Mouse (Mus musculus) thymus, postnatal 10 days (tissue): ENCODE results near the gene Elovl2.
A peak's percentile ranks its signal among the peaks of the same experiment; 100 is the strongest.

Experiments used
- DNase-seq, 2 experiments: peaks; one replicate each; pipeline ENCODE4 v3.0.0; 2021; ENCODE audit warnings: low spot score in 2 of 2

Gene Elovl2

DNA sequence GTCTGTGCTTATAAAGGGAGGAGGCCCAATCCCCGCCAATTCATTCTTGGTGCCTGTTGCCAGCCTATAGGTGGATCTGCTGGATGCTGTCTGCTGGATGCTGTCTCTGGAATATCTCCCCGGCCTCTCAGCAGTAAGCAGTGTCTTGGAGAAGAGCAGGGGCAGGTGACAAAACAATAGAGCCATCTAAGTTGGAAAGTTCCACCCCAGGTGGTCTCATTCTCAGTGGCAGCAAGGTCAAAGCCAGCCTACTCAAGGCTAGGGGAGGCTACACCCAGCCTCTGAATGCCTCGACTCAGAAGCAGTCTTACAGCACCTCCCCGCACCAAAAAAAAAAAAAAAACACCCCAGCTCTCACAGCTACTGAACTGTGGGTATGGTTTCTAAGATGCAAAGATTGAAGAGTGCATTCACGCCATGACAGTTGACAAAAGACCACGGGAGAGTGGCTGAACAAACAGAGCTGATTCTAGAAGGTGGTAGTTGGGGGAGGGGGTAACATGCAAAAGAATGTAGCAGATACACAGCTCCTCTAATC is 74.7 kb downstream of the Elovl2 start:
- no peak for DNase-seq

DNA sequence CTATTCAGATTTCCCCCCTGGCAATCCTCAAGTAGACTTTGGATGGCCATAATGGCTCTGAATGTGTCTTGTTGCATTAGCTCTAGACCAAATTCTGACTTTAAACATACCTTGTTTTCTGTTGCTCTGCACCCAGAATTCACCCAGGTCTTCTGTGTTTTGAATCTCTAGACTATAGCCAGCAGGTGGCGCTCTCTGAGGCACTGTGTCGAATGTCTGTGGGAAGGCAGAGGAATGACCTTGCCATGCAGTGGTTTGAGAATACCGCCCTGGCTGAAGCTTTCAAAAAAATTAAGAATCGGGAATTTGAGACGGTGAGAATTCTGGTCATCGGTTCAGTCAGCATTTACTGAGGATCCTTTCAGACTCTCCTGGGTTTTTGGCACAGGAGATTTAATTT is 85.3 kb downstream of the Elovl2 start:
- peak; percentile 13 to 63 for DNase-seq
